Mouse (Mus musculus): ENCODE results near the gene Paqr9.
A peak's percentile ranks its signal among the peaks of the same experiment; 100 is the strongest.

Paqr9 gene

GRCm38 (mm10) chr9:95581021-95581757, 21.7 kb downstream of the Paqr9 start:
- no peak for DNase-seq

DNA sequence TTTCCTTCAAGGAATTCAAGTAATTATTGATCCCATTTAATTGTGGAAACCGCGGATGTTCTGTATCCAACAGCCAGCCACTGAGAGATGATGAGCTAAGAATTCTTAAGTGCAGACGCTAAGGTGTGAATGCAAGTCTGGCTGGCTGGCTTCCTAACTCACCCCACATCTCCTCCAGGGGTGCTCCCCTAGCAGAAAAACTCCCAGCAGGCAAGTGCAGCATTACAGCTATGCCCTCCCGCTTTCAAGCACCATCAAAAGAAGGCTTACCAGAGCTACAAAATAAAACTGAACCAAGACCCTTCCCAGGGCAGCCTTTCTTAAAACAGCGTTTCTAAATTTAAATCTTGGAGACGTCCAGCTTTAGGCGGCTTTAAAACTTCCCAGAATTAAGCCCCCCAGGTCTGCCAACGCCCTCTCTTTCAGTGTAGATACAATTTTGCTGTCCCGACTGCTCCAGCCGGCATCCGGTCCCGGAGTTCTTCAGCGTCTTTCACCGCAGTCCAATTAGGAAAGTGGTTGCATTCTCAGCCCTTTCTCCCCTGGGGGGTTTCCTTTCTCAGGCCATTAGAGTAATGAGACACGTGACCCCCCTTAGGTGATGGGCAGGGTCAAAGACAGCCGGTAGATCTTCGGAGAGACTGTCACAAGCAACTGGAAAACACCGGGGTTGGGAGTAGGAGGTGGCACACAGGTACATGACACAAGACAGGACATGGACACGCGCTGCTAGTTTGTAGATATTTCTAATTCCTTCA, 22.5 kb downstream of the Paqr9 start:
- DNase-seq, result peak; percentile 64

DNA sequence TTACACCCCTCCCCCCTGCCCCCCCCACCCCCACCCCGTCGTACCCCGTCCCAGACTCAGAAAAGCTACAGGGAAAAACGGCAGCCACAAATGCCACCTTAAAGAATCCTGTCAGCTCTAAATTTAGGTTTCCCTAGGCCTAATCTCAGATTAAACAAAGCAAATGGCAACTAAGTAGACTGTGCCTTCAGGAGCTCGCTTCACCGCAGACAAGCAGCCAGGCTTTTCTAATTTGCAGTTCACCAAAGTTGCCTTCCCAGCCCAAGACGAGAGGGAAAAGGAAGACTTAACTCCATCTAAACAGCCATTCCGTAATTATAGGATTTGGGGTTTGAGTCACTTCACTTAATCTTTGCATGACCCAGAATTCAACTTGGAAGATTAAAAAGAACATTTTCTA, 23.1 kb downstream of the Paqr9 start:
- peak; percentile 47 for DNase-seq

- DNase-seq, result no peak
Observed at GRCm38 (mm10) chr9:95586046-95586445, 26.6 kb downstream of the Paqr9 start.

- no peak for DNase-seq
Observed at GRCm38 (mm10) chr9:95588070-95588469, 28.6 kb downstream of the Paqr9 start.

DNA sequence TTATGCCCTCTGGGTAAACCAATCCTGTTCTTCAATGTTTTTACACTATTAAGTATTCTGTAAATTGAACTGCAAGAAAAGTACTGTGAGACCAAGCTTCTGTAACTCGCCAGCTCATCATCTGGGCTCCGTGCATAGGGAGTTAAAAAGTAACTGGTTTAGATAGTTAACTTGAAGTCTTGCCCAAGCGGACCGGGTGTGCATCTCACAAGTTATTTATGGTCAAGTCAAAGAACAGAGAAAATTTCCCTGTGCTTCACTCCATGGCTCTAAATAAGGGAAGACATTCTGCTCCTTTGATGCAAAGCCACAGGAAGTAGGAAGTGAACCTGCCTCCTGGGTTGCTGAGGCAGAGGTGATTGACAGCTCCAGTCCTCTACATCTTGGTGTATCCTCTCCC, 34.8 kb downstream of the Paqr9 start:
- DNase-seq, result no peak

DNA sequence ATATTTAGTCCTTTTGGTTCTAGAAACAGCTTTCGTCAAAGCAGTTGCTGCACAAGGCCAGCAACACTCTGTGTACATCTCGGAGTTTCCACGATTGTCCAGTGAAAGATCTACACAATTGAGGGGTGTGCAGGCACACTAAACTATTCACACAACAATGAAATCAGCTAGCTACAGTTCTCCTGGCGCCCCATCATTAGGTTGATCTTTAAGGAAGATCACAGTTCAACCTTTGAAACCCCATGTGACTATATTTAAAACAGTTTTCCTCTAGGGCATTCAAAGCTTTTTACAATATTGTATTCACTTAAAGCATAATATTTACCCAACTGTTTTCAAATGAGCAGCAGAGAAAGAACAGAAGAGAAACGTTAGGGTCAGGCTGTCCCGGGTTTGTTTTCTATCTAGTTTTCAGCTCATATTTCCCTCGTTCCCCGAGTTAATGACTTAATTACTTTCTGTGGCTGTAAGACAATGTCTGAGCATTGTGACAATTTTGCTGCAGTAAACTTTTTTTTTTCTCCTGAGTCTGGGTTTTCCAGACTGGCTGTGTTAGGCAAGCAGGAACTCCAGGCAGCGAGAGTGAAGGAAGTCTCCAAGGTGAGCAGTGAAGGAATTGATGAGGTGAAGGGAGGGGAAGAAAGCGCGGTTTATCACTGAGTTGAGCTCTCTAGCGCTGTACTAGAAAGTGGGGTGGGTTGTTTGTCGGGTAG, 38.2 kb downstream of the Paqr9 start:
- DNase-seq, result no peak

GRCm38 (mm10) chr9:95598179-95598721, 38.8 kb downstream of the Paqr9 start:
- DNase-seq, result no peak

DNA sequence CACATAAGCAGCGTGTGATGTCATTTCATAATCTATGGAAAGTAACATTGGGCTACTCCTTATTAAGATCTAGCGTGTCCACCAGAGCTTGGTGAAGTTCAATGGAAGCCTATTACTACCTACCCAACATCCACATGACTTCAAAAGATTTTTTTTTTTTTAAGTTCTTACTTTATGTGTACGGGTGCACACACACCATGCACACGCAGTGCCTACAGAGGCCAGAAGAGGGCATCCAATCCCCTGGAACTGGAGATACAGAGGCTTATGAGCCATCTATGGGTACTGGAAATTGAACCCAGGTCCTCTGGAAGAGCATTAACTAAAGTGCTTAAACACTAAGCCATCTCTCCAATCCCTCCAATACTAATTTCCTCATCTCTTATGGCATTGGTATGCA, 39.9 kb downstream of the Paqr9 start:
- no peak for DNase-seq

- DNase-seq, result no peak
Observed at GRCm38 (mm10) chr9:95602849-95603248, 43.4 kb downstream of the Paqr9 start.

GRCm38 (mm10) chr9:95603316-95603715, 43.9 kb downstream of the Paqr9 start:
- DNase-seq, result peak; percentile 31

- DNase-seq, result no peak
Observed at GRCm38 (mm10) chr9:95607196-95607595, 47.7 kb downstream of the Paqr9 start.

DNA sequence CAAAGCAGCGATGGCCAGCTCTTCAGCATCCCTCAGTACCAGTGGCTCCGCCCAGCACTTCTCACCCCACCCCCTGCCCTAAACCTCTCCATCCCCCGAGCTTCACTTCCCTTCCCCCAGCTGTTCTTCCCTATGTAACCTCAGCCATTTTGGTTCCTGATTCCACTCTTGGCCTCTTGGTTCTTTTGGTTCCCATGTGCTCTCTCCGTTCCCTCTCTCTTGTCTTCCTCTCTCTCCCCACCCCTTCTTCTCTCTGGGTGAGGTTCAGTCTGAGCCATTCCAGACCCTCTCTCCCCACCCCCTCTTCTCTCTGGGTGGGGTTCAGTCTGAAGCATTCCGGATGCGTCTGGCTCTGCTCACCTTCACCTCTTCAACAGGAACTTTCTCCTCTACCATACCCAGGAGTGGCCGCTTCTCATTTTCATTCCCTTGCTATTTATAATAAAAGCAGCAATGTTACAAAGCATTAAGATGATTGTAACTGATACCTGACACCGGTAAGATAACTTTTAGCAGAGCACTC, 52.9 kb downstream of the Paqr9 start:
- DNase-seq, result no peak

DNA sequence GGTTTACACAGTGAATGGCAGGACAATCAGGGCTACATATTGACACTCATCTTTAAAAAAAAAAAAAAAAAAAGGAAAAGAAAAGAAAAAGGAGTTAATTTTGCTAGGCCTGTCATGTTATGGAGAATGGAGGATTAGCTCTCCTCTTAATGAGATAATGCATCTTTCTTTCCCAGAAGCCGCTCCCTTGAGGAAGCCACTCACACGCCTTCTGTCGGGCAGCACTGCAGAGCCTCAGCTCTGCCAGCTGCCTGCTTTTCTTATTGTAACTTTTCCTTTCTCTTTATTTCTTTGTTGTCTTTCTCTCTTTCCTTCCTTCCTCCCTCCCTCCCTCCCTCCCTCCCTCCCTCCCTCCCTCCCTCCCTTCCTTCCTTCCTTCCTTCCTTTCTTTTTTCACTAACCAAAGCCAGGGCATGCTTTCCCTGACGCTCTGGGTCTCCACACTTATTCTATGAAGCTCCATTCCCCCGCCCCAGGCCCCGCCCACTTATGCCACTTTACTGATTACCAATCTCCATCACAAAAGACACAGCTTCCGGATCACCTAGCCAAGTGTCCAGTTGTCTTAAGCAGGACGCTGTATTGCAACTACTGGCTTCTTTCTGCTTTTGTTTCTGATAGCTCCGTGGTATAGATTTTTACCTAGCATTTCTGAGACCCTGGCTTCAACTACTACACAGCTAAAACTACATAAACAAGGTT, 54.1 kb downstream of the Paqr9 start:
- DNase-seq, result peak; percentile 53

- DNase-seq, result no peak
Observed at GRCm38 (mm10) chr9:95614861-95615615, 55.6 kb downstream of the Paqr9 start.

DNA sequence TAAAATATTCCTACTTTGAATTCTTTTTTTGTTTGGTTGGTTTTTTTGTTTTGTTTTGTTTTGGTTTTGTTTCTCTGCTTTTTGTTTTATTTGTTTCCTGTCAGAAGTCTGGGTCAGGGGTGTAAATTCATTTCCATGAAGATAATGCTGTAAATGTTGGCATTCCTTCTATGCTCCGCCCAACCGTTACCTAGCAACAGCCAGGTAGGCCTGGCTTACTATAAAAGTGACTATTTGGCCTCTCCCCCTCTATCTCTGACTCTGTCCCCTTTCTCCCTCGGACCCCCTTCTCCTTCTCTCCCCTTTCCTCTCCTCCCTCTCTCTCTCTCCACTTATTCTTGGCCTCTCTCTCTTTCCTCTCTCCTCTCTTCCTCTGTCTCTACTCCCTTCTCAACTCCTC, 56.5 kb downstream of the Paqr9 start:
- DNase-seq, result no peak

Data from retina, postnatal 1 day (tissue).